Mouse (Mus musculus) small intestine, adult 2 months (tissue): ENCODE data around the gene Fbxo9.

Experiments used
- CTCF ChIP-seq: fragments of 200-500 bp; IDR thresholded peaks from 2 replicates; pipeline ENCODE4 v1.5.1; 2012; ENCODE audit warnings: low read depth, mild to moderate bottlenecking, control low read depth, inconsistent platforms, low read length, moderate library complexity, mixed read lengths; ENCODE audit not compliant: insufficient replicate concordance, insufficient read length; ENCODE audit errors: extremely low read depth
- POLR2A ChIP-seq: fragments of 200-500 bp; IDR thresholded peaks from 2 replicates; pipeline ENCODE4 v1.6.1; 2012; ENCODE audit warnings: low read depth, mild to moderate bottlenecking, control low read depth, inconsistent platforms, low read length, moderate library complexity

GRCm38 (mm10) chr9:78070496-78070895 lies 38.4 kb downstream of the Fbxo9 start:
- TF ChIP-seq POLR2A = no peak
- TF ChIP-seq CTCF = no peak
